Mouse (Mus musculus): ENCODE results near the gene Gm17018.

Gene Gm17018

DNA sequence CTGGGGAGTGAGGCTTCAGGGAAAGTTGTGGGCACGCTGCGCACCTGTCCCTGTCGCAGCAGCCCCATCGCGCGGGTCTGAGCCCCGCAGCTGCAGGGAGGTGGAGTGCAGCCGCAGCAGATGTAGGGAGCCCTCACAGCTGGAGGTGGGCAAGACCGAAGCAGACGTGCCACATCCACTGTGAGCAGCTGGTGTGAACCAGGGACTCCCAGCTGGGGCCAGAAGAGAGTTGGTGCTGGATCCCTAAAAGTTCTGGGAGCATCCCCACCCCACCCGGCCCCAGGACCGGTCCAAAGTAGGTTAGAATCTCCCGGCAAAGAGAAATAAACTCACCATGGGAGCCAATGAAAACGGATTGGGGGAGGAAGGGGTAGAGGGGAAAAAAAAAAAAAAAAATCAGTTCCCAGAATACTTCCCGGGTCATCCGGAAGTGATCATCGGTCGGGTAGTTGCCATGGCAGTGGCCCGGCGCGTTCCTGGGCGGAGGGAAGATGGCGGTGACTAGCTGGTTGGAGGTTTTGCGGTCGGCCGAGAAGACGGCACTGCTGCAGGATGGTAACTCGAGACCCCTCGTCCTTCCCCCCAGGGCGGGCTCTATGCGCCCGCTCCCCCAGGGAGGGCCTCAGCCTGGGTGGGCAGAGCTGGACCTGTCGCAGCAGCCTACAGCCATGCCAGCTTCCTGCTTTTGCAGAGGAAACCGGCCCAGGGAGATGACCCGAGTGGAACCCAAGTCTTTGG is at the start of gene Gm17018, which contains the start of gene Poll:
TSS of gene Gm17018 (plus strand) at position 463 of the 738 bp plus-strand sequence.
TSS of gene Poll (minus strand) at position 379 of the 738 bp plus-strand sequence.
- in situ Hi-C loops (cut with MboI, MseI): no loop called here

DNA sequence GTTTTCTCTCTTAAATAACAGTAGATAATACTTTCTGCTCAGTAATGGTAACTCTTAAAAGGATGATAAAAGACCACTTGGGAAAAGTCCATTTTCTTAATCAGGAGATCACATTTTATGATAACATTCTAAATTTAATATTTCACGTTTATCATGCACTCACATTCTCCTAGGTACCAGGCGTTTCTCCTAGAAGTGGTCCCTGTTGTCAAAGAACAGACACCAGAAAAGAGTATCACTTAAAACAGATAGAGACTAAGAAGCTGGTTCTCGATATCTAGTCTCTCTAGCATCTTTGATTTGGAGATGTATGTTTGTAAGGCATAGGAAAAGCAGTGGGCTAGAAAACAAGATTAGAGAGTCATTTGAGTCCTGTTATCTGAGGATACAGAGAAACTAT is 49.7 kb upstream of the Gm17018 start:
- in situ Hi-C loops (cut with MboI, MseI): no loop called here

DNA sequence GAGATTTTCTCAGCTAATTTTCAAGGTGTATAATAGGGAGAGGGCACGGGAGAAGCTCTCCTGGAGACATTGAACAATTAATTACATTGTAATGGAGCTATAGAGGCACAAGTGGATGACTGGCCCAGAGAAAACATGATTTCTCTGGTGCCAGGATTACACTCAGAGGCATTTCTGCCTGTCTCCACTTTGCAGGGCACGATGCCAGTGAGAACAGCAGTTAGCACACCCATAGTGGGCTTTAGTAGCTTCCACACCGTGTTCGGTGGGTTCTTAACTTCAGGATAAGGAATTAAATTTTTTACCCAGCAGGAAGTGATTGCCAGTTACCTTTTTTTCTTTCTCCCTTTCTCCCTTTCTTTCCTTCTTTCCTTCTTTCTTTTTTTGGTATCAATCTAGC is 49.0 kb upstream of the Gm17018 start:
- in situ Hi-C loops (cut with MboI, MseI): no loop called here

DNA sequence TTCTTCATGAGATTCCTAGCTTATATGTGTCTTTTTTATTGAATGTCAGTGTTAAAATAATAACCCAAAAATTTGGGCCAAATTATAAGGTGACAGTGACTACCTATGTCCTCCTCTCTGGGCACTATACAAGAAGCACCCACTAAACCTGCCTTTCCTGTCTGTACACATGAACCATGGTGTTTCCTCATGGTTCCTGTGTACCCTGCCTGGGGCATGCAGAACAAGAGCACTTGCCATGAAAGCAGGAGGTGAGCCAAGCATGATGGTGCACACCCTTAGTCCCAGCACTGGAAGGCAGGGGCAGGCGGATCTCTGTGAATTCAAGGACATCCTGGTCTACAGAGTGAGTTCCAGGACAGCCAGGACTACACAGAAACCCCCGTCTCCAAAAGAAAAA is 45.1 kb upstream of the Gm17018 start:
- in situ Hi-C loops (cut with MboI, MseI): no loop called here

DNA sequence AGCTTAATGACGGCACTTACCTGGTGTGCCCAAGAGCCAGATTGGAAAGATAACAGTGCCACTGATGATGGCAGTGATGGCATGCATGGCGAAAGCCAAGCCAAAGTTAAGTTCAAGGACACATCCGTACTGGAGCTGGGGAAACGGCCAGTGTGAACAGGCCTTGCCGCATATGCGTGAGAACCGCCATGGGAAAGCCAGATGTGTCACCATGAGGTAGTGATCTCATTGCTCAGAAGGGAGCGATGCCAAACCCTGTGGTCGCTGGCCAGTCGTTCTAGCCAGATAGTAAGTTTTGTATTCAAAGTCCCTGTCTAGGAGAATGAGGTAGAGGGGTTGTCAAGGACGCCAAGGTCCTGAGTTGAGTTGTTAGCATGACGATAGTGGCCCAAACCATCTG is 44.2 kb upstream of the Gm17018 start:
- in situ Hi-C loops (cut with MboI, MseI): no loop called here

DNA sequence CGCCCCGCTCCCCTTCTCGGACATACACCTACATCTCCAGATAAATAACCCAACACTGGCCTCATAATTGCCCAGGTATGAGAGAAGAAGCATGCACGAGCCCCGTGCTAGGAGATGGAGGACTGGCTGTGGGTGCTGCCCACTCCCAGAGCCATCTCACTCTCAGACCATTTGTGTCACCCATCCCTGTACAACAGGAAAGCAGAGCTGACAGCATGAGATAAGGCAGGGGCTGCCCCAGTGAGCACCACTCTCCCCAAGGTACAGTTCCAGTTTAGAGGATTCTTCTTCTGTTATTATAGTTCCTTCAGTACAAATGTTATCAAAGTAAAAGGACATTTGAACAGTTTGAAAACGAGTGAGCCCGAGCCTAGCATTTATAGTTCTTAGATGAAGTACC is 33.0 kb upstream of the Gm17018 start:
- in situ Hi-C loops (cut with MboI, MseI): no loop called here

DNA sequence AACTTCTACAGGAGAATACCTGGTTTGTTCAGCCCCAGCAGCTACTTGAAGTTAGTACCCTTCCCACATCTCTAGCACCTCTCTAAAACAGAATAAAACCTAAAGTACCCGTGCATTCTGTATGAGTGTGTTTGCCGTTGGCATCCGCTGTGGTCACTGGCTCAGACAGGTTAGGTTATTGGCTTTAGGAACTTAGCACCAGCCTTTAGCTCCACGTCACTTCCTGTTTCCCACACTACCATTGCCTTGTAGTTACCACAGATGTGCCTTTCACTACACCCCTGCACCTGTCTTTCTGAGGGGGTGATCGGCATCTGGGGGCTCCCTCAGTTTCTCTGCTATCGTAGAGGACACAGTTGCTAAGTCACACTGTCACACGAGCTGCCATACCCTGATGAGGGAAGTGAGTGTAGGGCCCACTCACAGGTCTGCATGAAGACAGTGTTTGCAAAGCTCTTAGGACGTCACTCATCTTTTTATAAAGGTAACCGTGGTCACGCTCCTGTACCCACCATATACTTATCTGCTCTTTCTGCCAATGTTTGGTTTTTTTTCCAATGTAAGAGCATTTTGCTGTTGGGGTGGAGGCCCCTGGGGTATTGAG is 32.4 kb upstream of the Gm17018 start:
- in situ Hi-C loops (cut with MboI, MseI): no loop called here

DNA sequence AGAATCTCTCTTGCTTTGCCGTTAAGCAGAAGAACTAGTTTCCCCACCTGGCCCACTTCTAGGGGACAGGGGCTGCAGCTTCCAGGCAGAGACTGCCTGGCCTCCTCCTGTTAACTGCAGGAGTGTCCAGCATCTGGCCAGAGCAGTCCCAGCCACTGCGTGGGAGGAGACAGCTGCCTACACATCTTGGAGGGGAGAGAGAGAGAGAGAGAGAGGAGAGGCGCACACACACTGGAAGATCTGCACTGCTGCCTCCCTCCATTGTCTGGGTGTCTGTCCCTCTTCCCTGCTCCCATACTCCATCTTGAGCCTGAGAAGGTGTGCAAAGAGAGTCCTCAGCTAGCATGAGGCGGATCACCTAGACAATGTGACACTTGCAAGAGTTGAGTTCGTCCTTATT is 31.1 kb upstream of the Gm17018 start:
- in situ Hi-C loops (cut with MboI, MseI): no loop called here

DNA sequence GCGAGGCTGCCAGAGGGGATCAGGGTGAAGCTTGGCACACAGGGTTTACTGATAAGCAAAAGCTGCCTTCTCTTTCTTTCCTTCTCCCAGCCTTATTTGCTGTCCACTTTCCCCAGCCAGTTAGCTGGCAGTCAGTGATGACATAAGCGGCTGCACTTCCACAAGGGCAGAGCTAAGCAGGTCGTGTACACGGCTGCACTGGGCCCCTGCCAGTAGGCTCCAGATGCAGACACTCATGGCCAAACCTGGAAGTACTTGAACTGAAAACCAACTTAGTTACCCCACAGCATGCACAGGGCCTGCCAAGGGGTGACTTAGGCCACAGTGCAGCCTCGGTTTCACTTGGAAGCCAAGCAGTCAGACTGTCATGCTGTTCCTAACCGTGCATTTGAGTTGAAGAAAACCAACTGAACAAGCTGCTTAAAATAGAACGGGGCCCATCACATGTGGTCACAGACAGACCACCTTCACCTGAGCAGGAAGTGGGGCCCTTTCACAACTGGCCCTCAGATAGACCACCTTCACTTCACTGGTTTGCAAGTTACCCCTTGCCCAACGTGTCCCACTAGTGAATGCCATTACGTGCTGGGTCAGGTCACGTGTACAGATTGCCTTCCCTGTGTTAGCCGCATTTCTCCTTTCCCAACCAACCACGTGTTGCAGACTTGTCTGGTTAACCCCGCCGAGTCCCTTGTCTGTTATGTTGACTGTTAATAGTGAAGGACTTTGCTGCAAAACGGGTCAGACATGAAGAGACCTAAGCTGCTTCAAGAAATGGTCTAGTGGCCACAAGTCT is 30.0 kb upstream of the Gm17018 start:
- in situ Hi-C loops (cut with MboI, MseI): no loop called here

DNA sequence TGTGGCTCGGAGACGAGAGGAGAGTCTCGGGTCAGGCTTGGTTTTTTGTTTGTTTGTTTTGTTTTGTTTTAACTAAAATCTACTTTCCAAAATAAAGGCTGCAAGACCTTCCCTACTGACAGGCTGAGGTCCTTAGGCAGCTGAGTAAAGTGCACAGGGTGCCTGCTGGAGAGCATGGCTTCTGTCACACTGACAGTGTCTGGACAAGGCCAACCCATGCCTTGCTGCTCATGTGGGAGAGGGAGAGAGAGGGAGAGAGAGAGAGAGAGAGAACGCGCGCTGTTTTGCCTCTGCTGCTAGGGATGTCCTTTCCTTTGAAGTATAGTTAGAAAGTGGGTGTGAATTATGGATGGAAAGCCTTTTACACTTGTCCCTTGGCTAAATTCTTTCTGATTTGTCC is 28.9 kb upstream of the Gm17018 start:
- in situ Hi-C loops (cut with MboI, MseI): no loop called here

DNA sequence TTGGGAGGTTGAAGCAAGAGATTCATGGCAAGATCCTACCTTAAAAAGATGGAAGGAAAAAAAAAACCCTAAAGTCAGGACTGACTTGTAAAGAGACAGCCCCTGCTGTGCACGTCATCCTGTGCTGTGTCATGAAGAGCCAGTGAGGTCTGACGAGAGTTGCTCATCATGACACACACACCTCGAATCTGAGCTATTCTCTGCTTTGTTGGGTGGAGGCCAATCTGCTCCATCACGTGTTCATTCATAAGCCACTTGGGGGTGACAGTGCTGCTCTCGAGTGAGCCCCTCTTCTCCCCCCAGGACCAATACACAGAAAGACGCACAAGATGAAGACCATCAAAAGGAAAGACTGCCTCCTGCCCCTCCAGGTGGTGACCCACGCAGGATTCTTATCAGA is 26.8 kb upstream of the Gm17018 start:
- in situ Hi-C loops (cut with MboI, MseI): no loop called here

DNA sequence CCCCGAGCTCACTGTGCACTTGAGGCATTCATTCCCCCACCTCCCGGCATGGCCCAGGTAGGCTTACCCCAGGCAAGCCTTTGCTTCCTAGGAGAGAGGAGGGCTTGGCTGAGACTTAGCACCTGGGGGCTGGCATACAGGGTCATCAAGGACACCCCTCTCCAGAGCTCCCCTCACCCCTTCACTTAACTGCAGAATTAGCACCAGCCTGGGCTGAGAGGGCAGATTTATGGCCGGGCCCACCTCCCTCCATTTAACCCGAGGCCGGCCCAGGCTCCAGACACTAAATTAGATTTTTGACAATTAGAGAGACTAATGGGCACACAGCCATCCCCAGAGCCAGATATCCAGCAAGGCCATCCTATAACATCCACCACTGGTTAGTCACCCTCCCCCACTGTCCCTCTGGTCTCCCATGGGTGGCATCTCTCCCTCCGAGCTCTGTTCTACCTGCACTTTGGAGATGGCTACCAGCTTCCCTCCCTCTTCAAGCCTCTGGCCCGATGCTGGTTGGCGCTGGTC is 25.1 kb upstream of the Gm17018 start:
- in situ Hi-C loops (cut with MboI, MseI): no loop called here

DNA sequence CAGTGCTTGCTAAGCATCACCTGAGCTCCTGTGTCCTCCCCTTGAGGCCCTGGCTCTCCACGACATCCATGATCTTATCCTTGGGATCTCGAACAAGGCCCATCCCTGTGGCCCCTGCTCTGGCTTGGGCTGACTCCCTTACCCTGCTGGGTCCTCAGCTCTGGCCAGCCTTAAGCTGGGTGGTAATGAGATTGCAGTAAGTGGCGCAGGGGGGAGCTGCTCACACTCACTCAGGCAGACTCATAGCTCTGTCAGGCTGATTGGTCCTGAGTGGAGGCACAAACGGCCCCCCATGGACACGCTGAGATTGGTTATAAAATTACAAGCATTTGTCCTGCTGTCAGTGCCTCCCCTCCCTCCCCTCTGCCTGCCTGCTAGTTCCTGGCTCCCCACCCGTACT is 24.5 kb upstream of the Gm17018 start:
- in situ Hi-C loops (cut with MboI, MseI): no loop called here

DNA sequence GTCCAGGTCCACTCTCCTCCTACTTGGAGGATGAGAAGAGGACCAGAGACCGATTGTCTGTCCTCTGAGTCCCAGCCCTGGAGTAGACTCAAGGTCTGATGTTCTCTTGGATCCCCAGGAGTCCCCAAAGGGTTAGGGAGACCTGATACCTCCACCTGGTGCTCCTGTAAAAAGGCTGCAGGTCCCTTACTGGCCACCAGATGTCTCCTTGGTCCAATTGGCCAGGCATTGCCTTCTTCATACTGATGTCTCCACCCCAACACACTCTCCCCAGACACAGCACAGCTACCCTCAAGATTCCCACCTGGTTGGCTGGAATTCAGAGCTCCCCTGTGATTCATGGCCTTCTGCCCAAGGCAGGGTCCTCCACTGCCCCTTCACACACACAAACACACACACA is 22.9 kb upstream of the Gm17018 start:
- in situ Hi-C loops (cut with MboI, MseI): no loop called here

DNA sequence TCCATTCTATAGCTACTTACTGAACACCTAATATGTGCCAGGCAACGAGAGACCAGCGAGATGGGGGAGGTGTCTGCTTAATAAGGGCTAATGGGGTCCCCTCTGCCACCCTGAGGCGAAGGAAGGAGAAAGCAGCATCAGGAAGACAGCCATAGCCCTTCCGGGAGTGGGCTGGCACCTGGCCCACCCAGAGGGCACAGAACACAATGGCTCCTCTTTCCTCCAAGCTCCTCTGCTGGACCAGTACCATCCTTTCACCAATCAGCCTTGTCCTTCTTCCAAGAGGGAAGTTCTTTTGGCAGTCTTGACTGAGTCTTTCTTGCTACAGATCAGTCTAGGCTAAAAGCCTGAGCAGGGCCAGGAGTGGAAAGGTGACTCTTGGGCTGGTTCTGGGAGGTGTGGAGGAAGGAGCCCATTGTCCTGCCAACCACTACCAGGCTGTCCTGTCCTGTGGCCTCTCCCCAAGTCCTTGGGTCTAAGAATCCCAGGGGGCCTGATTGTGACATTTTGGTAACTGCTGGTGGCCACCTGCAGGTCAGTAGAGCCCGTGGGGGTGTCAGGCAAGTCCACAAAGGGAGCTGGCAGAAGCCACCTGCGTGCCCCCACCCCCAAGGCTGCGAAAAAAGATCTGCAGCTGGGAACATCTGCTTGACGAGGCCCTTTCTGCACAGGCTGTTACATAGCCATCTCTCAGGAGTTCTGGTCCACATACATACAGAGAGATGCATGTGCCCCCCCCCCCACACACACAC is 19.6 kb upstream of the Gm17018 start:
- in situ Hi-C loops (cut with MboI, MseI): no loop called here

DNA sequence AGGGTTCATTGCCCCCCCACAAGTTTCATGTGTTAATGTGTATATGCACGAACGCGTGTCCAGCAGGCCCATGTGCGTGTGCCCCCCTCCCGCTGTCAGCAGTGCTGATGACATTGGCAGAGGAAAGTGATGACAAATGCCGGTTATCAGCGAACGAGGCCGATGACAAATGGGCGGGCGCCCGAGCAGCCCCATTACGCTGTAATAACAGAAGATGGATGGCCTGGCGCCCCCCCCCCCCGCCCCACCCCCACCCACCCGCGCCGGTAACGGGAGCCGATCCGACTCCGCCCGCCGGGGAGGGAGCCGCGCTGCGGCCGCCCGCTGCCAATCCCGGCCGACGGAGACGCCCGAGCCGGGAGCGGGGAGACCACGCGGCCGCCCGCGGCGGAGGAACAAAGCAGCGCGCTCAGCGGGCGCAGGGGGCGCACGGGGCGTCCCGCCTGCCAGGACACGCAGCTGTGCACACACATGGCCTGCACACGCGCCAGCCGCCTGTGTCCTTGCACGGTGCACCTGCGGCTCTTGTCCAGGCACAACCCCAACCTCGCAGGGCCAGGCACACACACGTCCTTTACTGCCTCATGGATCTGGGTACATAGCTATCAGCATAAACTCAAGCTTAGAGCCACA is 18.9 kb upstream of the Gm17018 start:
- in situ Hi-C loops (cut with MboI, MseI): no loop called here

DNA sequence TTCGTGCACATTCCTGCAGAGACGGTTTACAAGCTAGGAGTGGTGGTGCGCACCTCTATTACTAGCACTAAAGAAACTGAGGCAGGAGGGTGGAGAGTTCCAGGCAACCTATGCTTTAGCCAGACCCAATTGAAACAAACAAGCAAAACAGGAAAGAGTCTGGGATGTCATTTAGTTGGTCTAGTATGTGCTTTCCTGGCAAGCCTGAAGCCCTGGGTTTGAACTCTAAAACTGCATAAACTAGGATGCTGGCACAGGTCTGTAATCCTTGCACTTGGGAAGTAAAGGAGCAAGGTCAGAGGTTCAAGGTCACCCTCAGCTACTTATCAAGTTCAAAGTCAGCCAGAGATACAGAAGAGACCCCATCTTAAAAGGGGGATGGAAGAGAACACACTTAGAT is 18.4 kb upstream of the Gm17018 start:
- in situ Hi-C loops (cut with MboI, MseI): no loop called here

DNA sequence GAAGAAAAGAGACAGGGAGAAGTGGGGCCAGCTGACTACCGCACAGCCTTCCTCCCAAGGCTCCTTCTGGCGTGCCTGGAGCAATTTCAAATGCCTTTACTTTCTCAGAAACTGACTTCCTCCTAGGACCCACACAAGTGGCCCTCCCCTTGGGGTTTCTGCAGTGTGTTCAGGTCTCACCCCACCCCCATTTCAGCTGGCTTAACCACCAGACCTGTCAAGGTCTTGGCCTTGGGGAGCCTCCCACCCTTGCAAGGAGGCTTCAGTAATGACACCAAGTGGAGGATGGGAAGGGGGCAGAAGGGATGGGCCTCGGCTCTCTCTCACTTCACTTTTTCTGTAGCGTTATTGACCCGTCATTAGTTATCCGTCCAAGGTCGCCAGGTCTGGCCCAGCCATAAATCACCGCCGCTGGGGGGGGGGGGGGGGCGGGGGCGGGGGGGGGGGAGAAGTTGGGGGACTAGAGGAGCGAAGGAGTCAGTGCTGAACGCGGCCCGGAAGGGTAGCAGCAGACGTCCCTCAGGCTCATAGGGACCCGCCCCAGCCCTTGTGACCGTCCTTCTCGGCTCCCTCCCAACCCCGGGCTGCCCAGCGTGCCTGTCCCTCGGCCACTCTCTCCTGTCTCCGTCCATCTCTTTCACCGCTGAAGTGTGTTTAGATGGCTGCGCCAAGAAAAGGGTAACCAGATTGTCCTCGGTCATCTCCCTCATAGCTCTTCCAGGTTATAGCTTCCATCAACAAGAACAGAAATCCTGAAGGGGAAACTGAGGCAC is 16.1 kb upstream of the Gm17018 start:
- in situ Hi-C loops (cut with MboI, MseI): no loop called here

DNA sequence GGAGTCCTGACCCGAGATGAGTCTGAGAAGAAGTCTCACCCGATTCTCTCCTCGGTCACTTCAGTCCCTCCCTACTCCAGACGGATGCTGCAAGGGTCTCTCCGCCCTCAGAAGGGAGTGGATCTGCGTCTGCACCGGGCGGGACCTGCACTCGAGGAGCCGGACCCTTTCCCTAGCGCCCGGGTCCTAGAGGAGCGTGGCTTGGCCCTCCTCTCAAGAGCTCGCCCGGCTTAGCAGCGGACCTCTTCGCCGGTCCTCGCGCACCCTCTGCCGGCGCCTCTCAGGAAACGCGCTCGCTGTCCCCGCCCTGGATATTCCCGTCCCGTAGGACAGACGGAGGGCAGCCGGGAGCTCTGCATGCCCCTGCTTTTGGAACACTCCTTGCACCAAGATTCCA is 15.5 kb upstream of the Gm17018 start:
- in situ Hi-C loops (cut with MboI, MseI): loop anchor here (5.0 kb wide), 1 partner anchor 323 kb away; no protein-coding TSS in a partner anchor

DNA sequence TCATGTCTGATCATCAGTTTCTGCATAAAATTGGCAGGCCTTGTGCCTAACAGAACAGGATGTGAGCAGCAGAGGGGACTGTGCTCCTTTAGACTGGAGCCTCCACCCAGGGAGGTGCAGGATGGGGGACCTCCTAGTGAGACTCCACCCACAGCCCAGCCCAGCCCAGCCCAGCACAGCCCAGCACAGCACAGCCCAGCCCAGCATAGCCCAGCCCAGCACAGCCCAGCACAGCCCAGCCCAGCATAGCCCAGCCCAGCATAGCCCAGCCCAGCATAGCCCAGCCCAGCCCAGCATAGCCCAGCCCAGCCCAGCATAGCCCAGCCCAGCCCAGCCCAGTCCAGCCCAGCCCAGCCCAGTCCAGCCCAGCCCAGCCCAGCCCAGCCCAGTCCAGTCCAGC is 12.2 kb upstream of the Gm17018 start:
- in situ Hi-C loops (cut with MboI, MseI): loop anchor here (5.0 kb wide), 1 partner anchor 326 kb away; no protein-coding TSS in a partner anchor
